Mouse (Mus musculus): Measurements from ENCODE around the gene Eif3m. TPM values are rescaled to one million over a fixed set of nuclear protein-coding genes. Genes with fewer than 3 reads are reported as not detected.

The Eif3m gene
- total RNA-seq (2023): 10 to 100 TPM; 68.7 to 71.6 TPM

GRCm38 (mm10) chr2:105016967-105017287 is at the start of gene Eif3m:
TSS of gene Eif3m (minus strand) at chr2:105017080.

Other genes starting within 250 kb of the Eif3m start
- gene Qser1, start 200.3 kb downstream of the Eif3m start, total RNA-seq (2023): 1 to 10 TPM; 6.7 to 8.1 TPM
- gene Prrg4, start 167.2 kb downstream of the Eif3m start, total RNA-seq (2023): under 1 TPM in 1 of 2 experiments, not detected in 1; 0.33 TPM
- gene Ccdc73, start 149.3 kb downstream of the Eif3m start, total RNA-seq (2023): 1 to 10 TPM in 1 of 2 experiments, not detected in 1; 1.4 TPM
- not detected for gene Gm11060, start 74.9 kb upstream of the Eif3m start, total RNA-seq (2023)
- gene Wt1, start 109.4 kb upstream of the Eif3m start, total RNA-seq (2023): not detected
- under 1 TPM in 1 of 2 experiments, not detected in 1; 0.26 TPM for gene Them7, start 207.2 kb upstream of the Eif3m start, total RNA-seq (2023)